Mouse (Mus musculus) lung, embryonic 16.5 days (tissue): Measurements from ENCODE around the gene Sbno2. TPM values are rescaled to one million over a fixed set of nuclear protein-coding genes. Genes with fewer than 3 reads are reported as not detected.
"Not testable (repeated sequence)": the region's sequence is repeated elsewhere in the genome, so short reads cannot be mapped to it uniquely, and the experiment has no call there.

ENCODE experiments used
- ATAC-seq: fragments of 200-750 bp; cut with Nextera tagmentation; 2 replicates; pipeline ENCODE4 v1.8.0; 2017; ENCODE audit warnings: low read depth, mild to moderate bottlenecking, moderate library complexity
- H3K27ac ChIP-seq: fragments of 300-500 bp; sonication (generic); 2 replicates; pipeline ENCODE4 v1.5.1; 2014; ENCODE audit warnings: mild to moderate bottlenecking, control low read depth, low read length
- H3K27me3 ChIP-seq: fragments of 300-500 bp; sonication (generic); 2 replicates; pipeline ENCODE4 v1.6.1; 2014; ENCODE audit warnings: low read depth, low read length, mixed read lengths; ENCODE audit not compliant: control insufficient read depth, insufficient read depth
- H3K36me3 ChIP-seq: fragments of 300-500 bp; sonication (generic); 2 replicates; pipeline ENCODE4 v1.6.1; 2014; ENCODE audit warnings: low read length; ENCODE audit not compliant: control insufficient read depth, insufficient read depth
- H3K4me1 ChIP-seq: fragments of 300-500 bp; sonication (generic); replicated peaks from 2 replicates; pipeline ENCODE4 v1.6.1; 2014; ENCODE audit warnings: low read length, mixed read lengths; ENCODE audit not compliant: control insufficient read depth, insufficient read depth
- H3K4me2 ChIP-seq: fragments of 300-500 bp; sonication (generic); 2 replicates; pipeline ENCODE4 v1.6.1; 2014; ENCODE audit warnings: low read depth, low read length, control low read depth
- H3K4me3 ChIP-seq: fragments of 300-500 bp; sonication (generic); 2 replicates; pipeline ENCODE4 v1.5.1; 2014; ENCODE audit warnings: mild to moderate bottlenecking, low read length, control low read depth
- H3K9ac ChIP-seq: fragments of 300-500 bp; sonication (generic); 2 replicates; pipeline ENCODE4 v1.6.1; 2014; ENCODE audit warnings: low read length, control low read depth
- H3K9me3 ChIP-seq: fragments of 300-500 bp; sonication (generic); 2 replicates; pipeline ENCODE4 v1.6.1; 2016; ENCODE audit warnings: low read length; ENCODE audit not compliant: control insufficient read depth
- WGBS: fragments of 180-500 bp; shearing (Covaris S2); extraction: QIAGEN DNeasy Blood & Tissue Kit; methylation state at CpG from one replicate; pipeline ENCODE4 v1.1.7; 2014; 5-methylcytosine and 5-hydroxymethylcytosine counted together
- polyA plus RNA-seq: library from polyadenylated mRNA; unstranded; fragments of >200 nt; fragmentation: Nextera tagmentation; extraction: Ambion mirVana; gene quantifications from 2 replicates; pipeline ENCODE4 v1.2.1, GENCODE M21; 2015

The Sbno2 gene
- polyA plus RNA-seq, 1 experiment from 2014 or later = 18.7 TPM

DNA sequence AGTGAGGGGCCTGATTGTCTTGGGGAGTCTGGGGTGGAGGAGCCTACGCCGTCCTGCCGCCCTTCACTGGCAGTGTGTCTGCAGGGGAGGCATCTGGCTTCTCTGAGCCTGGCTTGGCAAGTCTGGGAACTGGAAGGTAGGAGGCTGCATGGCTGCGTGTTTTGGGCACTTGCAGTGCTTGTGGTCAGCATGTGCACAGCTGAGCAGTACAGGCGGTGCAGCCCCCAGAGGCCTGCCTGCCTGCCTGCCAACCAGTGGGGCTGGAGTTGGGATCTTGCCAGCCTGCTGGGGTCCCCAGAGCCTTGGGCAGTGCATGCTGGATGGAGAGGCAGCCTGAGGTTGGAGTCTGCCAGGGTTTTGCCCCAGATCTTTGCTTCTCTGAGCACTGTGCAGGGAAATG lies 42.3 kb downstream of the Sbno2 start:
- no peaks in the 10 kb centered on the region for H3K9me3 ChIP-seq
- no peak overlapping the region for H3K4me3 ChIP-seq
- 90% methylated on average over 5 of the region's 5 CpGs for WGBS
- H3K4me1 ChIP-seq = no peaks in the 10 kb centered on the region
- H3K9ac ChIP-seq = no peak overlapping the region
- 0 out of 2 replicates have a peak, but pooled peaks have one; percentile 8 for ATAC-seq
- H3K4me2 ChIP-seq = no peak overlapping the region
- H3K27me3 ChIP-seq = no peaks in the 10 kb centered on the region
- no peak overlapping the region for H3K27ac ChIP-seq
- peaks cover 23% of the 10 kb centered on the region for H3K36me3 ChIP-seq

DNA sequence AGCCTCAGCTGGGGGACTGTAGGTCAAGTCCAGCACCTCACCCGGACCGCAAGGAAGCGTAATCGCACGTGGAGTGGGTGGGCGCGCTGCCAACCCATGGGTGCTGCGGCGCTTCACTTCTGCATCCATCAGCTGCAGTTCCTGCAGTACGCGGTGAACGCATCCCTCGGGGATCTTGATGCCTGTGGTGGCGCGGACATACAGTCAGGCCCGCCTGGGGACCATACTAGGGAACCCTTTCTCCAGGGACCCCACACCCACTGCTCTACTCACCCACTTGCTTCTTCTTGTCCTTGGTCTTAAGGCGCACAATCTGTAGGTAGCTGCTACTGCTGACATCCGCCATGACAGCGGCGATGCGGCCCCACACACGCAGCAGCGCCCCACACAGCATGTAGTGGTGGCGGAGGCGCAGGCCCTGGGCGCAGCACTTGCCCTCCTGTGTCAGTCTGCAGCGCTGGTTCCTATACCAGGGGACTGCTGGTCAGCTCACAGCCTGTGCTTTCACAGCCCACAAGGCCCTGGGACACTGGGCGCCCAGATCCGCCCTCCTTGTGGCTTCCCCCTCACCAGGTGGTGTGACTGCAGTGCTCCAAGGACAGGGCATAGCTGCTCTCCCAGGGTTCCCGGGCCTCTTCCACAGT lies 47.6 kb downstream of the Sbno2 start:
- no peak for ATAC-seq
- H3K36me3 ChIP-seq = peaks cover 33% of the 10 kb centered on the region
- no peak overlapping the region for H3K4me2 ChIP-seq
- no peaks in the 10 kb centered on the region for H3K9me3 ChIP-seq
- no peak overlapping the region for H3K4me3 ChIP-seq
- H3K4me1 ChIP-seq = peaks cover 13% of the 10 kb centered on the region
- H3K9ac ChIP-seq = no peak overlapping the region
- no peaks in the 10 kb centered on the region for H3K27me3 ChIP-seq
- no peak overlapping the region for H3K27ac ChIP-seq
- WGBS = 72% methylated on average over 30 of the region's 30 CpGs

DNA sequence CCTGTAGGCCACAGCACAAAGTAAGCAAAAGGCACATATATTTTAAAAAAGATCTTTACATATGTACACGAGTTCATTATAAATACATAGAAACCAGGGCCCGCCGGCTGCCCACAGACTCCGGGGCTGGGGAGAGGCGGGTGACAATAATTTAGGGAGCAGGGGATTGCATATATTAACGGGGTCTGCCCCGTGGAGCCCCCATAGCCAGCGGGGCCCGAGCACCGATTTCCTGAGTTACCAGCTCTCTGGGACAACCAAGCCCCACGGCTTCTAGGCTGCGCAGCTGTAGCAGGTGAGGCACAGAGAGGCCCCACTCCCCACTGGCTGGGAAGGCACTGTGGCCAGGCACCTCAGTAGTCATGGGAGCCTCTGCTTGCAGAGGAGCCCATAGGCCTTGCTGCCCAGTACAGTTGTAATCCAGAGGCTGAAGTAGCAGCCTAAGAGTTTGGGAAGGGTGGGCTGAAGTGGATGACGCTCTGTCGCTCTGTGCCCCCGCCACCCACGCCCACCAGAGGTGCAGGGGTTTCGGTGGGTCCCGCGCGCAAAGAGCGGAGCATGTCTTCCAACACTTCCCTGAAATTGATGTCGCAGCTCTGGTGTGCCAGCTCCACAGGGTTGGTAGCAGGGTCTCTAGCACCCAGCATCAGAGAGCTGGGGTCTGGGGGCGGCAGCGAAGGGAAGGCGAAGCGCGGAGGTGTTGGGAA lies 48.2 kb downstream of the Sbno2 start:
- ATAC-seq = no peak
- no peak overlapping the region for H3K4me3 ChIP-seq
- no peaks in the 10 kb centered on the region for H3K27me3 ChIP-seq
- no peak overlapping the region for H3K27ac ChIP-seq
- no peak overlapping the region for H3K4me2 ChIP-seq
- peaks cover 20% of the 10 kb centered on the region for H3K4me1 ChIP-seq
- peaks cover 27% of the 10 kb centered on the region for H3K36me3 ChIP-seq
- no peaks in the 10 kb centered on the region for H3K9me3 ChIP-seq
- no peak overlapping the region for H3K9ac ChIP-seq
- 87% methylated on average over 27 of the region's 27 CpGs for WGBS

DNA sequence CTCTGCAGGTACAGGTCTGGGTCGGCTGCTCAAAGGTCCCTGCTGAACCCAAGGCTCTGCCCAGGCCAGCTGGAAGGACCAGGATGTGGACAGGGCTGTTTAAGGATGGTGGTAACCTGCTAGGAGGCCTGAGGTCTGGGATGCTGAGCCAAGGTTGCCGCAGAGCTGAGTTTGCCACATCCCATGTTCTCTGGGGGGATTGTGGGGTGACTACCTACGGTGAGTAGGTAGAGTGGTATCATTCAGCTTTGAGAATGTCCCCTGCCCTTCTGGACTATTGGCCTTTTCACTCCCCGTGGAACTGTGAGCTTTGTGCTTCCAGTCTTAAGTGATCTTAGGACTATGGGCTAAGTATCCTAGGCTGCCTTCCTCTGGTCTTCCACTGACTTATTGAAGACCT lies 48.9 kb downstream of the Sbno2 start:
- Histone ChIP-seq H3K27me3 (no peaks in the 10 kb centered on the region), H3K27ac (no peak overlapping the region), H3K9ac (no peak overlapping the region), H3K4me3 (no peak overlapping the region), H3K9me3 (no peaks in the 10 kb centered on the region), H3K36me3 (peaks cover 25% of the 10 kb centered on the region), H3K4me1 (peaks cover 26% of the 10 kb centered on the region), H3K4me2 (no peak overlapping the region)
- ATAC-seq = no peak
- WGBS = 79% methylated on average over 4 of the region's 4 CpGs

- ATAC-seq = no peak
- H3K4me2 ChIP-seq = no peak overlapping the region
- no peak overlapping the region for H3K27ac ChIP-seq
- H3K4me1 ChIP-seq = peaks cover 31% of the 10 kb centered on the region
- no peak overlapping the region for H3K9ac ChIP-seq
- no peaks in the 10 kb centered on the region for H3K9me3 ChIP-seq
- peaks cover 25% of the 10 kb centered on the region for H3K36me3 ChIP-seq
- no peaks in the 10 kb centered on the region for H3K27me3 ChIP-seq
- 59% methylated on average over 9 of the region's 10 CpGs for WGBS
- H3K4me3 ChIP-seq = no peak overlapping the region
Measured at GRCm38 (mm10) chr10:80055891-80056290, 49.5 kb downstream of the Sbno2 start.

- WGBS = 68% methylated on average over 5 of the region's 5 CpGs
Measured at GRCm38 (mm10) chr10:80055364-80055763, 50.0 kb downstream of the Sbno2 start.

GRCm38 (mm10) chr10:80054911-80055310 lies 50.5 kb downstream of the Sbno2 start:
- Histone ChIP-seq H3K36me3 (peaks cover 25% of the 10 kb centered on the region), H3K4me1 (peaks cover 35% of the 10 kb centered on the region), H3K9ac (peak overlapping the region; percentile 98), H3K4me3 (peak overlapping the region; percentile 94), H3K4me2 (peak overlapping the region; percentile 83)
- WGBS = 4% methylated on average over 3 of the region's 3 CpGs
- ATAC-seq, H3K27me3 ChIP-seq, H3K9me3 ChIP-seq, H3K27ac ChIP-seq: not testable (repeated sequence)

More at GRCm38 (mm10) chr10:80055364-80055763, 50.0 kb downstream of the Sbno2 start:
- H3K4me3 ChIP-seq = peak overlapping the region; percentile 94
- no peak for ATAC-seq
- H3K27ac ChIP-seq = no peak overlapping the region
- peaks cover 35% of the 10 kb centered on the region for H3K4me1 ChIP-seq
- H3K9me3 ChIP-seq = no peaks in the 10 kb centered on the region
- peaks cover 25% of the 10 kb centered on the region for H3K36me3 ChIP-seq
- no peaks in the 10 kb centered on the region for H3K27me3 ChIP-seq
- peak overlapping the region; percentile 83 for H3K4me2 ChIP-seq
- peak overlapping the region; percentile 98; the same call in 1 of the 2 replicates for H3K9ac ChIP-seq

DNA sequence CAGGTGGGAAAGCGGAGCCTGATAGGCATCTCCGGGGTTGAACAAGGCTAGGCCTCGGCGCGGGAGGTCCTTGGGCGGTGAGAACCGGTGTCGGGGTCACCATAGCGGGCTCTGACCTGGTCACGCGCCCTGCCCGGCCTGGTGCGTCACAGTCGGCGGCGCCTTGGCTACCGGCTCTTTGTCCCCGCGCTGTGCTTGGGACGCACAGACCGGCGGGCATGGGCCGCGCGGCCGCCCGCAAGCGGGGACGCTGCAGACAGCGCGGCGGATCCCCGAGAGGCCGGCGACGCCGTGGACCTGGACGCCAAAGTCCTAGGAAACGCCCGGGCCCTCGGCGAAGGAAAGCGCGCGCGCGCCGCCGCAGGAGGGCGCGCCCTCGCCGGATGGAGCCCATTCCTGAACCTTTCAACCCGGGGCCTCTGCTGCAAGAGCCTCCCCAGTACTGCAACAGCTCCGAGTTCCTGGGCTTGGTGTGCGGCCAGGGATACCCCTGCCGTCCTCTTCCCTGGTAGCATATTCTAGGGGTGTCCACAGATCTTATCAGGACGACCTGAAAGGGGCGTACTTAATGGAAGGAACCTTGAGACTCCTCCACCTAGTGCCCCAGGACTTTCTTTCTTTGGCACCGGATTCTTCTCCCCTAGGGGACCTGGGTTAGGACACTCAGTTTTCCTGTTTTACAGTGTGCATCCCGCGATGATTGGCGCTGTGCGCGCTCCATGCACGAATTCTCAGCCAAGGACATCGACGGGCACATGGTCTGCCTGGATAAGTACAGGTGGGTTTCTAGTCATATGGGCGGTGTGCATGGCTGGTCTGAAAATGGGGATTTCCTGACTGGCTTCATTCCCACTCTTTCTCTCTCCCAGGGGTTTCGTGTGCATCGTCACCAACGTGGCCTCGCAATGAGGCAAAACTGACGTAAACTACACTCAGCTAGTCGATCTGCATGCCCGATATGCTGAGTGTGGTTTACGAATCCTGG lies 51.2 kb downstream of the Sbno2 start:
- peak overlapping the region; percentile 98 for H3K9ac ChIP-seq
- no peaks in the 10 kb centered on the region for H3K27me3 ChIP-seq
- H3K27ac ChIP-seq = peak overlapping the region; percentile 99
- WGBS = under 1% methylated on average over 75 of the region's 77 CpGs
- H3K36me3 ChIP-seq = peaks cover 23% of the 10 kb centered on the region
- H3K4me3 ChIP-seq = peak overlapping the region; percentile 94
- H3K9me3 ChIP-seq = no peaks in the 10 kb centered on the region
- ATAC-seq = peak; percentile 53
- peak overlapping the region; percentile 83 for H3K4me2 ChIP-seq
- H3K4me1 ChIP-seq = peaks cover 35% of the 10 kb centered on the region
